Mouse (Mus musculus): Measurements from ENCODE around the gene Bcat2. TPM values are rescaled to one million over a fixed set of nuclear protein-coding genes. Genes with fewer than 3 reads are reported as not detected.
A peak's percentile ranks its signal among the peaks of the same experiment; 100 is the strongest.

Bcat2 gene
- polyA plus RNA-seq, 1 experiment, result 44.3 TPM

DNA sequence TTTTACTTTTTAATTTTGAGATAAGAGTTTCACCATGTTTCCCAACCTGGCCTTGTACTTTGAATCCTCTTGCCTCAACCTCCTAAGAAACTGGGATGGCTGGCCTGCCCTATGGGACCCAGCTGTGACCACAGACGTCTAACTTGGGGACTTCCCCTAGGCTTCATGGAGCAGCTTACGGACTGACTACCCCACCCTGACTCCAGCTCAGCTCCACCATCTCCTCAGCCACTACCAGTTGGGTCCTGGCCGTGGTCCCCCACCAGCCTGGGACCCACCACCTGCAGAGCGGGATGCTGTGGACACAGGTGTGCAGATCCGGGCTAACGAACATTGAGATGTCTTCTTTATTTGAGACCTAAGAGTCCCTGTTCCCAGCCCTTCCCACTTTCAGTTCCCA is 67.8 kb downstream of the Bcat2 start:
- H3K27me3 ChIP-seq (ENCODE audit: control insufficient read depth, insufficient read depth, low read length), result no peaks in the 10 kb centered on the region
- no peaks in the 10 kb centered on the region for H3K36me3 ChIP-seq (ENCODE audit: control insufficient read depth, insufficient read depth, low read length)
- H3K4me3 ChIP-seq (ENCODE audit: control insufficient read depth, low read depth, low read length), result no peak overlapping the region
- no peak overlapping the region for H3K27ac ChIP-seq (ENCODE audit: control insufficient read depth, insufficient read depth, low read depth, low read length)
- TF ChIP-seq CTCF (IDR thresholded peaks at IDR 0.05; ENCODE audit: control insufficient read depth, insufficient read depth, insufficient replicate concordance, low read depth, low read length) (no peak), POLR2A (IDR thresholded peaks at IDR 0.05; ENCODE audit: control insufficient read depth, low read depth, low read length) (no peak)
- H3K4me1 ChIP-seq (ENCODE audit: control insufficient read depth, insufficient read depth, low read length), result peaks cover 14% of the 10 kb centered on the region

DNA sequence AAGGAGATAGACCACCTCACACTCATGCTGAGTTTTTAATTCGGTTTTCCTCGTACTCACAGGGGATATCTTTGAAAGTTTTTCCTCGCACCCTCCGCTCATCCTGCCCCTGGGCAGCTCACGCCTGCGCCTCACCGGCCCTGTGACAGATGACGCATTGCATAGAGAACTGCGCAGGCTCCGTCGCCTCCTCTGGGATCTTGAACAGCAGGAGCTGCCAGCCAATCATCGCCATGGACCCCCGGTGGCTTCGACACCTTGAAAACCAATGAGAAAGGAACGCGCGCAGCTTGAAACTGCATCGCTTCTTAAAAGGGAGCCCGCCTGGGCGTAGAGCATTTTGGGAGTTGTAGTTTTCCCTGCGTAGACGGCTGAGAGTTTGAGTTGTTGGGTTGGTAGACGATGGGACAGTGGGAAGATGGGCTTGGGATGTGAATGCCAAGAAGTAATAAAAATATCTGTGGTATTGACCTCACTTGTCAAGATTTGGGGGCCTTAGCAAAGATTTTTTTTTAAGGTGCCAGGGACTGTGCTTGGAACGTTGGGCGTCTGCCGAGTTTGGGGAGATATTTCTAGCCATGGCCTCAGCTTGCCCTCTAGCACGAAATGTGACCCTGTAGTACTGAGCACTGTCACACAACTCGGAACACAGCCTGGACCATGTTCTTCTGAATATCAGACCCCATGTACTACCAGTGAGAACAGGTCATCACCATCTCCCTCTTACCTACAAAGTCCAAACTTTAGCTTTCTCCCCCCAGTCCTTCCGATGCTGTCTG is 68.9 kb downstream of the Bcat2 start:
- TF ChIP-seq CTCF (IDR thresholded peaks at IDR 0.05; ENCODE audit: control insufficient read depth, insufficient read depth, insufficient replicate concordance, low read depth, low read length) (no peak), POLR2A (IDR thresholded peaks at IDR 0.05; ENCODE audit: control insufficient read depth, low read depth, low read length) (peak; percentile 70; the same call in 1 of the 2 replicates)

More for the DNA sequence above, 68.9 kb downstream of the Bcat2 start:
- peak overlapping the region; percentile 11 for H3K4me3 ChIP-seq (ENCODE audit: control insufficient read depth, low read depth, low read length)
- H3K27ac ChIP-seq (ENCODE audit: control insufficient read depth, insufficient read depth, low read depth, low read length), result no peak overlapping the region
- H3K27me3 ChIP-seq (ENCODE audit: control insufficient read depth, insufficient read depth, low read length), result no peaks in the 10 kb centered on the region
- no peaks in the 10 kb centered on the region for H3K36me3 ChIP-seq (ENCODE audit: control insufficient read depth, insufficient read depth, low read length)
- H3K4me1 ChIP-seq (ENCODE audit: control insufficient read depth, insufficient read depth, low read length), result peaks cover 21% of the 10 kb centered on the region

Other genes starting within 250 kb of the Bcat2 start
- gene Trpm4, start 236.4 kb upstream of the Bcat2 start, polyA plus RNA-seq (2012; rRNA removed), result 52.2 and 54.8 TPM in 2 replicates
- 0.10 and 0.22 TPM in 2 replicates for gene Hrc, start 234.9 kb upstream of the Bcat2 start, polyA plus RNA-seq (2012; rRNA removed)
- gene Ppfia3, start 203.1 kb upstream of the Bcat2 start, polyA plus RNA-seq (2012; rRNA removed), result 1.1 and 1.2 TPM in 2 replicates
- 5.7 and 7.3 TPM in 2 replicates for gene Lin7b, start 199.6 kb upstream of the Bcat2 start, polyA plus RNA-seq (2012; rRNA removed)
- 180 and 202 TPM in 2 replicates for gene Snrnp70, start 174.4 kb upstream of the Bcat2 start, polyA plus RNA-seq (2012; rRNA removed)
- gene Kcna7, start 164.5 kb upstream of the Bcat2 start, polyA plus RNA-seq (2012; rRNA removed), result 0.99 and 1.1 TPM in 2 replicates
- gene Ntf5, start 156.5 kb upstream of the Bcat2 start, polyA plus RNA-seq (2012; rRNA removed), result 0.19 and 0.25 TPM in 2 replicates
- 32.8 and 38.1 TPM in 2 replicates for gene Lhb, start 149.3 kb upstream of the Bcat2 start, polyA plus RNA-seq (2012; rRNA removed)
- gene Gys1, start 135.3 kb upstream of the Bcat2 start, polyA plus RNA-seq (2012; rRNA removed), result 1.7 and 2.3 TPM in 2 replicates
- gene Ruvbl2, start 132.1 kb upstream of the Bcat2 start, polyA plus RNA-seq (2012; rRNA removed), result 173 and 197 TPM in 2 replicates
- gene Ftl1, start 110.3 kb upstream of the Bcat2 start, polyA plus RNA-seq (2012; rRNA removed), result 152 and 188 TPM in 2 replicates
- gene Bax, start 103.3 kb upstream of the Bcat2 start, polyA plus RNA-seq (2012; rRNA removed), result 24.9 and 26.3 TPM in 2 replicates
- gene Tulp2, start 88.3 kb upstream of the Bcat2 start, polyA plus RNA-seq (2012; rRNA removed), result 879 and 1,010 TPM in 2 replicates
- 0.81 TPM in 1 of 2 replicates, not detected in the other for gene Gm45808, start 83.3 kb upstream of the Bcat2 start, polyA plus RNA-seq (2012; rRNA removed)
- 3.0 and 3.4 TPM in 2 replicates for gene Dhdh, start 81.3 kb upstream of the Bcat2 start, polyA plus RNA-seq (2012; rRNA removed)
- gene Nucb1, start 59.7 kb upstream of the Bcat2 start, polyA plus RNA-seq (2012; rRNA removed), result 76.4 and 93.9 TPM in 2 replicates
- gene Ppp1r15a, start 43.9 kb upstream of the Bcat2 start, polyA plus RNA-seq (2012; rRNA removed), result 5.9 and 8.5 TPM in 2 replicates
- 12.6 and 12.9 TPM in 2 replicates for gene Plekha4, start 43.8 kb upstream of the Bcat2 start, polyA plus RNA-seq (2012; rRNA removed)
- gene Hsd17b14, start 15.3 kb upstream of the Bcat2 start, polyA plus RNA-seq (2012; rRNA removed), result 0.37 and 0.45 TPM in 2 replicates
- gene Fgf21, start 45.3 kb downstream of the Bcat2 start, polyA plus RNA-seq (2012; rRNA removed), result 3.6 and 3.7 TPM in 2 replicates
- 0.08 and 0.21 TPM in 2 replicates for gene Fut1, start 47.1 kb downstream of the Bcat2 start, polyA plus RNA-seq (2012; rRNA removed)
- 77.5 and 95.6 TPM in 2 replicates for gene Izumo1, start 51.7 kb downstream of the Bcat2 start, polyA plus RNA-seq (2012; rRNA removed)
- 5.1 and 5.4 TPM in 2 replicates for gene Rasip1, start 57.3 kb downstream of the Bcat2 start, polyA plus RNA-seq (2012; rRNA removed)
- 0.74 and 1.3 TPM in 2 replicates for gene Mamstr, start 69.8 kb downstream of the Bcat2 start, polyA plus RNA-seq (2012; rRNA removed)
- 0.37 and 0.42 TPM in 2 replicates for gene Fut2, start 96.2 kb downstream of the Bcat2 start, polyA plus RNA-seq (2012; rRNA removed)
- 6.5 and 10.8 TPM in 2 replicates for gene Ntn5, start 113.9 kb downstream of the Bcat2 start, polyA plus RNA-seq (2012; rRNA removed)
- gene Sec1, start 124.2 kb downstream of the Bcat2 start, polyA plus RNA-seq (2012; rRNA removed), result 61.0 and 71.6 TPM in 2 replicates
- gene Car11, start 129.7 kb downstream of the Bcat2 start, polyA plus RNA-seq (2012; rRNA removed), result 2.3 and 3.3 TPM in 2 replicates
- gene Dbp, start 134.9 kb downstream of the Bcat2 start, polyA plus RNA-seq (2012; rRNA removed), result 11.2 and 12.9 TPM in 2 replicates
- 517 and 652 TPM in 2 replicates for gene Rpl18, start 145.3 kb downstream of the Bcat2 start, polyA plus RNA-seq (2012; rRNA removed)
- 33.4 and 34.6 TPM in 2 replicates for gene Sphk2, start 147.8 kb downstream of the Bcat2 start, polyA plus RNA-seq (2012; rRNA removed)
- gene Fam83e, start 151.1 kb downstream of the Bcat2 start, polyA plus RNA-seq (2012; rRNA removed), result 145 and 176 TPM in 2 replicates
- 589 and 614 TPM in 2 replicates for gene Spaca4, start 155.7 kb downstream of the Bcat2 start, polyA plus RNA-seq (2012; rRNA removed)
- 23.1 and 26.1 TPM in 2 replicates for gene Lmtk3, start 213.6 kb downstream of the Bcat2 start, polyA plus RNA-seq (2012; rRNA removed)
- 8.8 and 9.5 TPM in 2 replicates for gene Sult2b1, start 214.5 kb downstream of the Bcat2 start, polyA plus RNA-seq (2012; rRNA removed)
- gene Cyth2, start 244.4 kb downstream of the Bcat2 start, polyA plus RNA-seq (2012; rRNA removed), result 149 and 166 TPM in 2 replicates

All from testis, adult 2 months (tissue).